8 mouse cellular contexts compared by ENCODE assay signal in genomic region chr14:47533365-47534175, GRCm38 (mm10). TPM values are rescaled to one million over a fixed set of nuclear protein-coding genes. Genes with fewer than 3 reads are reported as not detected.
DNase-seq lines count a peak whose midpoint lies in the region; ATAC-seq and TF ChIP-seq lines count a peak whose summit lies in the region.

No protein-coding gene starts in this region.

- H3K27ac ChIP-seq in forebrain, postnatal 0 days (ENCODE audit: low read depth, low read length): no peak overlapping the region
- no peak overlapping the region for H3K27ac ChIP-seq in hindbrain, embryonic 12.5 days
- H3K27ac ChIP-seq in small intestine, adult 2 months (ENCODE audit: insufficient read depth, low read depth, low read length): peak overlapping the region; percentile 81

- peak; percentile 32 for ATAC-seq in frontal cortex, adult (ENCODE audit: low TSS enrichment)
- ATAC-seq in forebrain, postnatal 0 days: peak; percentile 56
- ATAC-seq in hindbrain, embryonic 12.5 days (ENCODE audit: low FRiP score): peak; percentile 83
- ATAC-seq in megakaryocyte-erythroid progenitor cell, adult 5-6 weeks (replicated peaks; ENCODE audit: low FRiP score, low TSS enrichment, poor library complexity, severe bottlenecking): peak; percentile 97

- no peaks in the 10 kb centered on the region for H3K9me3 ChIP-seq in forebrain, postnatal 0 days (ENCODE audit: low read length)
- no peaks in the 10 kb centered on the region for H3K9me3 ChIP-seq in hindbrain, embryonic 12.5 days (replicated peaks)

- H3K4me3 ChIP-seq in forebrain, postnatal 0 days (ENCODE audit: low read depth, low read length): no peak overlapping the region
- H3K4me3 ChIP-seq in hindbrain, embryonic 12.5 days: no peak overlapping the region
- no peak overlapping the region for H3K4me3 ChIP-seq in small intestine, adult 2 months (ENCODE audit: low read depth, low read length)

- no peak overlapping the region for H3K4me2 ChIP-seq in forebrain, postnatal 0 days (ENCODE audit: low read depth)
- no peak overlapping the region for H3K4me2 ChIP-seq in hindbrain, embryonic 12.5 days (replicated peaks)

- H3K4me1 ChIP-seq in forebrain, postnatal 0 days (ENCODE audit: insufficient read depth): no peaks in the 10 kb centered on the region
- peaks cover 5% of the 10 kb centered on the region; the same call in 1 of the 2 replicates for H3K4me1 ChIP-seq in hindbrain, embryonic 12.5 days
- peaks cover 21% of the 10 kb centered on the region for H3K4me1 ChIP-seq in small intestine, adult 2 months (ENCODE audit: control insufficient read depth, insufficient read depth, insufficient read length, low read length)

- 46% methylated on average over 11 of the region's 11 CpGs for WGBS in forebrain, postnatal 0 days
- WGBS in hindbrain, embryonic 12.5 days: 48% methylated on average over 11 of the region's 11 CpGs
- WGBS in small intestine, adult 2 months: 10% methylated on average over 11 of the region's 11 CpGs

- no peak overlapping the region for H3K9ac ChIP-seq in forebrain, postnatal 0 days
- no peak overlapping the region for H3K9ac ChIP-seq in hindbrain, embryonic 12.5 days

- H3K36me3 ChIP-seq in forebrain, postnatal 0 days (ENCODE audit: insufficient read depth): 0 out of 2 replicates have a peak, but pooled peaks cover 2% of the 10 kb centered on the region
- H3K36me3 ChIP-seq in hindbrain, embryonic 12.5 days: peaks cover 9% of the 10 kb centered on the region
- peaks cover 4% of the 10 kb centered on the region; the same call in 1 of the 2 replicates for H3K36me3 ChIP-seq in small intestine, adult 2 months (ENCODE audit: control insufficient read depth, insufficient read depth, low read length)

- TF ChIP-seq POLR2A in small intestine, adult 2 months (IDR thresholded peaks at IDR 0.05; ENCODE audit: low read depth, low read length): no peak

- peak; percentile 67 for TF ChIP-seq CTCF in forebrain, postnatal 0 days (IDR thresholded peaks at IDR 0.05; ENCODE audit: low read depth)
- peak; percentile 59; the same call in 1 of the 2 replicates for TF ChIP-seq CTCF in small intestine, adult 2 months (IDR thresholded peaks at IDR 0.05; ENCODE audit: extremely low read depth, insufficient read length, insufficient replicate concordance, low read depth, low read length)

- no peaks in the 10 kb centered on the region for H3K27me3 ChIP-seq in forebrain, postnatal 0 days (ENCODE audit: insufficient read depth, low read length)
- no peaks in the 10 kb centered on the region for H3K27me3 ChIP-seq in hindbrain, embryonic 12.5 days
- H3K27me3 ChIP-seq in small intestine, adult 2 months (ENCODE audit: control insufficient read depth, insufficient read depth, low read length): no peaks in the 10 kb centered on the region

- intact Hi-C loops in left cerebral cortex, postnatal 14 days (cut with DNase I): no loop called here

- DNase-seq in frontal cortex, postnatal 14 days (ENCODE audit: low spot score in 2 of 2): no peak
- peak; percentile 93 for DNase-seq in c-Kit-positive CD71-positive TER-119-positive erythroid progenitor cells, embryonic 14.5 days (ENCODE audit: low spot score)
- peak; percentile 62 for DNase-seq in forebrain, postnatal 0 days
- peak; percentile 54 to 85 for DNase-seq in left cerebral cortex, postnatal 14 days (ENCODE audit: low spot score in 2 of 2)

RNA-seq across cellular contexts. Expression of gene Atg14, which starts 36.9 kb away (rescaled TPM):
- total RNA-seq in forebrain, postnatal 0 days (2014; rRNA removed): 8.1 and 10.1 TPM in 2 replicates
- polyA plus RNA-seq in forebrain, postnatal 0 days (2015; fragmentation: Nextera tagmentation; extraction: Ambion mirVana): 22.0 and 31.7 TPM in 2 replicates
- polyA plus RNA-seq in hindbrain, embryonic 12.5 days (2016; fragmentation: Nextera tagmentation; extraction: Ambion mirVana): 20.7 and 23.2 TPM in 2 replicates
- 10 to 100 TPM; 15.2 to 15.4 TPM for total RNA-seq in left cerebral cortex, postnatal 14 days (2021)
- 6.1 and 8.4 TPM in 2 replicates for total RNA-seq in megakaryocyte-erythroid progenitor cell, adult 5-6 weeks (2014; fragmentation: Nextera tagmentation)
- 5.7 and 17.3 TPM in 2 replicates for total RNA-seq in megakaryocyte-erythroid progenitor cell, adult 5-6 weeks (2017)
- 2.2 and 5.5 TPM in 2 replicates for polyA plus RNA-seq in small intestine, adult 2 months (2012; rRNA removed)

Comparison
In these comparisons a context has a peak if more than half of its experiments do, and no peak if none do; other contexts are left out.
1. ATAC-seq: peak in every context shown above with its lines; median percentile 97 in megakaryocyte-erythroid progenitor cell, adult 5-6 weeks; 83 in hindbrain, embryonic 12.5 days; 56 in forebrain, postnatal 0 days; 32 in frontal cortex, adult.
2. DNase-seq: peak in c-Kit-positive CD71-positive TER-119-positive erythroid progenitor cells, embryonic 14.5 days (single experiment), forebrain, postnatal 0 days (single experiment) and left cerebral cortex, postnatal 14 days (2 of 2); none in frontal cortex, postnatal 14 days (0 of 2).